Mouse (Mus musculus) cerebellum, adult 9-10 months (tissue): ENCODE data around the gene Hydin.
A peak's percentile ranks its signal among the peaks of the same experiment; 100 is the strongest.

Experiments
- DNase-seq: peaks from one replicate; pipeline ENCODE4 v3.0.0; 2022

Gene Hydin

DNA sequence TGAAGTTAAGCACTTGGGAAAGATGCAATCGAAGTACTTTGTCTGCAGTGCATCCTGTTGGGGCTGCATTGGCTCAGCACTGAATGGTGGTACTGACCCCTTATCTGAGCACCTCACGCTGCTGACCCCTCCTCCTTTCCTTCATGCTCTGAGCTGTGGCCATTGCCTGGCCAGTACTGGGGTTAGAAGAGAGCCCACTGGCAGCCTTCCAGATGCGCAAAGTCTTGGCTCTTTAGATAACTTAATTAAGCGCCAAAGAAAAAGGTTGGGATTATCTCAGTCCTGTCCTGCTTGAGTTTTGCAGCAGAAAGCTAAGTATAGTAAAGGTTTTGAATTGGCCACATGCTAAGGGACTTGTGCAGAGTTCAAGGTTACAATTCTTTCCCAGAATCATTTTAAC, 377.6 kb downstream of the Hydin start:
- DNase-seq, result no peak

DNA sequence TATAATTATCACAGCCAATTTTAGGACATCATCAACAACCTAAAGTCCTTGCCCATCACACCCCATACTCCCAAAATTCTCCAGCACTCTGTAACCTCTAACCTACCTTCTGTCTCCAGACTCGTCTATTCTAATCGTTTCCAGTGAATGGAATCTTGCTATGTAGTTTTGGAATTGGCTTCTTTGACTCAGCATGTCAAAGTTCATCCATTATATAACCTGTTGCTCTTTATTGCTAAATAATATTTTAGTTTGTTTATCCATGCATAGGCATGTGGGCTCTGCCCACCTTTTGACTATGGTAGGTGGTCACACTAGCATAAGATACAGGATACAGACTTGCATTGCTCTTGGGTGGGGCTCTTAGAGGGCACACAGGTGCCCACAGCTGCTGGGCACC, 378.1 kb downstream of the Hydin start:
- no peak for DNase-seq

DNA sequence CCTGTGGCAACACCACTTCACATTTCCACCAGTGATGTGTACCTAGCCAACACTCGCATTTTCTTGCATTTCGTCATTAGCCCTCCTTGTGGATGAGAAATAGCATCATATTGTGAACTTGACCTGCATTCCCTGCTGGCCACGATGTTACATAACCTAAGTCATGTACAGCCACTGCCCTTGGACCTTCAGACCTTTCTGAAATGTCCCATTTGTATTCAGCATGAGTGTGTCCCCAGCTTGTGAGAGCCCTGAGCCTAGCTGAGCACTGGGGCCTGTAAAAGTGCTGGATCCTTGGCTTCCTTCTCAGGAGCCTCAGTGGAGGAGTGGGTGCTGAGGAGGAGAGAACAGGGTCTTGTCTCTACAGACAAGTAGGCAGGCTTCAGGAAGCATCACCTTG, 378.6 kb downstream of the Hydin start:
- no peak for DNase-seq

- peak; percentile 91 for DNase-seq
Measured at GRCm38 (mm10) chr8:110646064-110646463, 379.3 kb downstream of the Hydin start.

- peak; percentile 54 for DNase-seq
Measured at GRCm38 (mm10) chr8:110648577-110648976, 381.8 kb downstream of the Hydin start.

DNA sequence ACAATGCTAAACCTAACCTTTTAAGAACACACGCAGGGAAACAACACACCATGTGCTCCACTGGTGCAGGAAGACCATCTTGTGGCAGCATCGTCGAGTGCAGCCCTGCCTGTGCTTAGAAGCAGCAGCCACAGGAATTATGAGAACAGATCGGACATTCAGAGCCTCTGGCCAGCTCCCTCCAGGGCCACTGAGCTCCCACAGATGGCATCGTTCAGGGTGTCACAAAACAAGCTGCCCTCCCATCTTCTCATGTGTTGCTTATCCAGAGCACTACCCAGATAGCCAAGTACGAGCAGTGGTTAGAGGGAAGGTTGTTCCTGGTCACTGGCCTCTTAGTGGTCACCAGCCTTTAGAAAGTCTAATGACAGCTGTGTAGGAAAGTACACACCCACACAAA, 382.5 kb downstream of the Hydin start:
- DNase-seq, result peak; percentile 76

DNA sequence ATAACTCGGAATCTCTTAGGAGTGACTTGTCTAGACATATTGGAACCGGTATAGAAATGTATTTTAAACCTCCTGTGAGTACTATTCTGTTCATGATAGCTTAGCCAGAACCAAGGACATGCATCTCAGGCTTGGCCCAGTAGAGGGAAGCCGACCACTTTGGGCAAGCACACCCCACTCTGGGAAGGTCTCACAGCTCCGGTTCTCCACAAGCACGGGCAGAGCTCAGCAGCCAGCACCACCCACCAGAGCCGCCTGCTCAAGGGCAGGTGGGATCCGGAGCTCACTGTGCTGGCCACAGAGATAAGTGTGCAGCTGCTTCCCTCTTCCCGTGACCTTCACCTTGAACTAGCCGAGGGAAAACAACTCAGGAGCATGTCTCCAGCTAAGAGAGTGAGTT, 384.1 kb downstream of the Hydin start:
- no peak for DNase-seq

DNA sequence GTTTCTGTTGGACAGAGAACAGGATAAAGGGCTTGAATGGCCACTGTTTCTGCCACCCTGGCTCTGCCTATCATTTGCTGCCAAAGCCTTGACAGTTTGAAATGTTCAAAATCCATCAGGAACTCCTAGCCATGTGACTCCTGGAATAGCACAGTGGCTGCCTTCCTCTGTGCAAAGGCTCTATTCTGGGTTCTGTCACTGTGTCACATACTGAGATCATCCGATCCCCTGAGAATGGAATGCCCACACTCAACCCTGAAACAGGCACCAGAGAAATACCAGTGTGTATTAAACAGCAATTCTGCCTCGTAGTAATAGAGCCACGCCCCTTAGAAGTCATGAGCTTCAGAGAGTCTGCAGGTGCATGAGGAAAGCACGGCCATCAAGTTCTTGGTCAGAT, 385.1 kb downstream of the Hydin start:
- DNase-seq, result no peak

- no peak for DNase-seq
Measured at GRCm38 (mm10) chr8:110654075-110655060, 387.6 kb downstream of the Hydin start.

DNA sequence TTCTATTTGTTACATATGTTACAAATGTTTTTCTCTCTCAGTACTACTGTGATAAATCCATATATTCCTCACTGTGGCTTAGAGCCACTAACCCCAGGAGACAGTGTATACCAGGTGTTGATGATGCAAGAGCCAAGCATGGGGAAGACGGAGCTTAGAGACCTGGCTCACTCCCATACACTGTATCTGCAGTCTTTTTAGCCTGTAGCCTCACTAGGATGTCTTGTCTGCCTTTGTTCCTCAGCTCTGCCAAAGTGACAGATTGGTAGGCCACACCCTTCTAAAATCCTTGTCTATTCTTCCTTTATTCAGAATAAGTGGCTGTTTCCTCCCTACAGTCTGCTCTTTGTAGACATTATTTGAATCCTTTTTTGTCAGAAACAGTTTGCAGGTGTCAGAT, 389.1 kb downstream of the Hydin start:
- peak; percentile 76 for DNase-seq

- no peak for DNase-seq
Measured at GRCm38 (mm10) chr8:110657661-110658060, 390.9 kb downstream of the Hydin start.
